Mouse (Mus musculus) neural tube, embryonic 15.5 days (tissue): ENCODE data around the gene Cadps2. TPM values are rescaled to one million over a fixed set of nuclear protein-coding genes. Genes with fewer than 3 reads are reported as not detected.

Experiments
- ATAC-seq: fragments of 200-750 bp; cut with Nextera tagmentation; 2 replicates; pipeline ENCODE4 v1.8.0; 2017; ENCODE audit warnings: mild to moderate bottlenecking, moderate TSS enrichment, moderate library complexity; ENCODE audit not compliant: low FRiP score
- H3K27ac ChIP-seq: fragments of 300-500 bp; sonication (generic); replicated peaks from 2 replicates; pipeline ENCODE4 v1.5.1; 2015; ENCODE audit warnings: mild to moderate bottlenecking, inconsistent platforms
- H3K27me3 ChIP-seq: fragments of 300-500 bp; sonication (generic); replicated peaks from 2 replicates; pipeline ENCODE4 v1.6.1; 2015; ENCODE audit warnings: inconsistent platforms
- H3K36me3 ChIP-seq: fragments of 300-500 bp; sonication (generic); 2 replicates; pipeline ENCODE4 v1.6.1; 2015; ENCODE audit warnings: inconsistent platforms
- H3K4me1 ChIP-seq: fragments of 300-500 bp; sonication (generic); 2 replicates; pipeline ENCODE4 v1.6.1; 2015; ENCODE audit warnings: inconsistent platforms
- H3K4me2 ChIP-seq: fragments of 300-500 bp; sonication (generic); 2 replicates; pipeline ENCODE4 v1.6.1; 2015; ENCODE audit warnings: inconsistent platforms, mild to moderate bottlenecking, moderate library complexity
- H3K4me3 ChIP-seq: fragments of 300-500 bp; sonication (generic); replicated peaks from 2 replicates; pipeline ENCODE4 v1.5.1; 2015; ENCODE audit warnings: mild to moderate bottlenecking, inconsistent platforms
- H3K9ac ChIP-seq: fragments of 300-500 bp; sonication (generic); replicated peaks from 2 replicates; pipeline ENCODE4 v1.6.1; 2015; ENCODE audit warnings: mild to moderate bottlenecking, inconsistent platforms
- H3K9me3 ChIP-seq: fragments of 300-500 bp; sonication (generic); replicated peaks from 2 replicates; pipeline ENCODE4 v1.6.1; 2016; ENCODE audit warnings: inconsistent platforms
- WGBS: fragments of 180-500 bp; shearing (Covaris S2); methylation state at CpG from one replicate; pipeline ENCODE4 v1.1.7; 2015; ENCODE audit warnings: mixed read lengths; 5-methylcytosine and 5-hydroxymethylcytosine counted together
- polyA plus RNA-seq: library from polyadenylated mRNA; unstranded; fragments of >200 nt; fragmentation: Nextera tagmentation; extraction: Ambion mirVana; gene quantifications from 2 replicates; pipeline ENCODE4 v1.2.1, GENCODE M21; 2015

Cadps2 gene
- polyA plus RNA-seq, 1 experiment from 2014 or later, result 10.7 TPM

GRCm38 (mm10) chr6:23837631-23838030, 1.6 kb downstream of the Cadps2 start:
- no peaks in the 10 kb centered on the region for H3K9me3 ChIP-seq
- H3K9ac ChIP-seq, result no peak overlapping the region
- ATAC-seq, result no peak
- peak overlapping the region; percentile 63 for H3K4me3 ChIP-seq
- H3K4me1 ChIP-seq, result peaks cover 17% of the 10 kb centered on the region
- peak overlapping the region; percentile 97 for H3K4me2 ChIP-seq
- no peaks in the 10 kb centered on the region for H3K36me3 ChIP-seq
- 94% methylated on average over 7 of the region's 7 CpGs for WGBS
- H3K27me3 ChIP-seq, result peaks cover 21% of the 10 kb centered on the region
- H3K27ac ChIP-seq, result no peak overlapping the region

- Histone ChIP-seq H3K27me3 (peaks cover 21% of the 10 kb centered on the region), H3K27ac (no peak overlapping the region), H3K4me3 (peak overlapping the region; percentile 63), H3K4me2 (peak overlapping the region; percentile 97), H3K9ac (no peak overlapping the region), H3K4me1 (peaks cover 17% of the 10 kb centered on the region), H3K36me3 (no peaks in the 10 kb centered on the region), H3K9me3 (no peaks in the 10 kb centered on the region)
- no peak for ATAC-seq
- 85% methylated on average over 5 of the region's 5 CpGs for WGBS
Observed at GRCm38 (mm10) chr6:23837127-23837526, 2.1 kb downstream of the Cadps2 start.

GRCm38 (mm10) chr6:23836694-23837093, 2.5 kb downstream of the Cadps2 start:
- no peak overlapping the region for H3K4me3 ChIP-seq
- no peak overlapping the region for H3K27ac ChIP-seq
- no peaks in the 10 kb centered on the region for H3K9me3 ChIP-seq
- peaks cover 17% of the 10 kb centered on the region for H3K4me1 ChIP-seq
- no peak for ATAC-seq
- H3K36me3 ChIP-seq, result no peaks in the 10 kb centered on the region
- no peak overlapping the region for H3K9ac ChIP-seq
- 57% methylated on average over 2 of the region's 2 CpGs for WGBS
- peak overlapping the region; percentile 97 for H3K4me2 ChIP-seq
- peaks cover 19% of the 10 kb centered on the region for H3K27me3 ChIP-seq

- Histone ChIP-seq H3K27ac (no peak overlapping the region), H3K4me1 (peaks cover 17% of the 10 kb centered on the region), H3K36me3 (no peaks in the 10 kb centered on the region), H3K4me2 (no peak overlapping the region), H3K4me3 (no peak overlapping the region), H3K9ac (no peak overlapping the region), H3K27me3 (peaks cover 16% of the 10 kb centered on the region), H3K9me3 (no peaks in the 10 kb centered on the region)
- WGBS, result 89% methylated on average over 4 of the region's 4 CpGs
- ATAC-seq, result no peak
Observed at GRCm38 (mm10) chr6:23835552-23835951, 3.7 kb downstream of the Cadps2 start.

GRCm38 (mm10) chr6:23830741-23831140, 8.5 kb downstream of the Cadps2 start:
- no peak for ATAC-seq
- Histone ChIP-seq H3K36me3 (no peaks in the 10 kb centered on the region), H3K9ac (no peak overlapping the region), H3K4me3 (no peak overlapping the region), H3K27ac (no peak overlapping the region), H3K4me1 (no peaks in the 10 kb centered on the region), H3K27me3 (no peaks in the 10 kb centered on the region), H3K9me3 (no peaks in the 10 kb centered on the region), H3K4me2 (no peak overlapping the region)
- 58% methylated on average over 3 of the region's 3 CpGs for WGBS

DNA sequence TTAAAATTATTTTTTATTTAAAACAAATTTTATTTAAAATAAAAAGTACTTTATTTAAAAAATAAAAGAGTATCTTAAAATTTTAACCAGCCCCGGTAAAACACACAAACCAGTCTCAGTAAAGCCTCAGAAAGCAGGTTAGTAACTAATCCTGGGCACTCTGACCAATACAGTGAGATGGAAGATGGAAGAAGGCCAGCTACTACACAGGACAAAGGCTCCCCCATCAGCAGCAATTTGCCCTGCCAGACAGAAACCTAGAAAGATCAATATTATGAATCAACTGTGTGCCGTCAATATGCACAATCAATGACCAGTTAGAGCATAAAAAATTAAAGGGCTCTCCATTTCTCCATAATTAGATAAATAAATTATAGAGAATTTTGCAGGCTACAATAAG, 9.9 kb downstream of the Cadps2 start:
- Histone ChIP-seq H3K27ac (no peak overlapping the region), H3K9me3 (no peaks in the 10 kb centered on the region), H3K27me3 (no peaks in the 10 kb centered on the region), H3K4me1 (no peaks in the 10 kb centered on the region), H3K4me2 (no peak overlapping the region), H3K9ac (no peak overlapping the region), H3K4me3 (no peak overlapping the region), H3K36me3 (no peaks in the 10 kb centered on the region)
- WGBS, result 91% methylated on average over 2 of the region's 2 CpGs
- no peak for ATAC-seq

DNA sequence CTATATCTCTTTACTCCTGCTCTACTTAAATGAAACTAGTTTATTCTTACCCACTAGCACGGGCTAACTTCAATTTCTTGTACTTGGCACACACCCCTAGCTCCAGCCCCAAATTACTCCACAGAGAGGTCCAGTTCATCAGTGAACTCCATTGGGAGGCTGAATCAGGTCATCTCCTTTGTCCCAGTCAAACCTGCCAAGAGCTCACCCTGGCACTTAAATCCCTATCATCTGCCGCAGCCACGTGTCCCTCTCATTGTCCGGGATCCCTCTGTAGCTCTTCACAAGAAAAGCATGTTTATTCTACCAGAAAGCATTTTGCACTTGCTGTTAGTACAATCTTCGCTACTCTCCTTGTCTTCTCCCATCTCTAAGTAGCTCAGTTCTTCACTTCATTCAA, 17.4 kb downstream of the Cadps2 start:
- no peaks in the 10 kb centered on the region for H3K9me3 ChIP-seq
- WGBS, result 88% methylated on average over 5 of the region's 5 CpGs

DNA sequence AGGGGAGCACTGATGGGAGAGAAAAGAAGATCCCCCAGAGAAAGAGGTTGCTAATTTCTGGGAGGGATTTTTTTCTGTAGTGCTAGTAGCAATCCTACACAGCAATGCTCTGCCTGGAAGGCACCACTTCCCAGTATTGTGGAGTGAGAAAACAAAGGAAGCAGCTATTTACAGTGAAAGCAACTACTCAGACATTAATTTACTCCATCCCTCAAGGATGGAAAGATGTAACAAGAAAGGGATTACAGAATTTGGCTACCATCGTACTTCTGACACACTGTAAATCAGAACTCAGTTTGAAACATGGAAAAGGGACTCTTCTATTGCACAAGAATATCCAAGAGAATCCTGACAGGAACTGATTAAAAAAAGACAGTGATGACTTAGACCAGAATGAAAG, 29.1 kb downstream of the Cadps2 start:
- Histone ChIP-seq H3K9me3 (no peaks in the 10 kb centered on the region), H3K36me3 (no peaks in the 10 kb centered on the region), H3K4me3 (no peak overlapping the region), H3K4me1 (no peaks in the 10 kb centered on the region), H3K4me2 (no peak overlapping the region), H3K27ac (no peak overlapping the region), H3K27me3 (no peaks in the 10 kb centered on the region), H3K9ac (no peak overlapping the region)
- 88% methylated on average over 1 of the region's 1 CpGs for WGBS
- peak; percentile 21; the same call in 1 of the 2 replicates for ATAC-seq

More for the DNA sequence above, 17.4 kb downstream of the Cadps2 start:
- H3K27me3 ChIP-seq, result no peaks in the 10 kb centered on the region
- H3K27ac ChIP-seq, result no peak overlapping the region
- no peak overlapping the region for H3K4me3 ChIP-seq
- no peak overlapping the region for H3K4me2 ChIP-seq
- H3K4me1 ChIP-seq, result no peaks in the 10 kb centered on the region
- H3K9ac ChIP-seq, result no peak overlapping the region
- no peaks in the 10 kb centered on the region for H3K36me3 ChIP-seq
- no peak for ATAC-seq

GRCm38 (mm10) chr6:23809344-23809743, 29.9 kb downstream of the Cadps2 start:
- 60% methylated on average over 6 of the region's 6 CpGs for WGBS
- peak; percentile 28; the same call in 1 of the 2 replicates for ATAC-seq

DNA sequence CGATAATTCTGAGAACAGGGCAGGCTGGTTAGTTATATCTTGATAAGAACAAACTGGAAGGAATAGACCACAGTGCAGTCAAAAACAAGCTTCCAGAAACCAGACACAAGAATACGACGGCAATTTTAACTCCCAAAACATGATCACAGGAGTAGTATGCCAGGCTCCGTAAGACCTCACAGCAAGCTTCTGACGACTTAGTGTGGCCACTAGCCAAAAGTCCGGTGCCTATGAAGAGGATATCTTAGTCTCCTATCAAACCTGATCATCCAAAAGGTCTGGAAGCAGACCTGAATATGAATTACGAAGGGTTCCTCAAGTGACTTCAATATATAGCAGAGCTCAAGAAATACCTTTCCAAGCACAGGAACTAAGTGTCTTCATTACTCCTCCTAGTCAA, 33.9 kb downstream of the Cadps2 start:
- Histone ChIP-seq H3K9ac (no peak overlapping the region), H3K4me3 (no peak overlapping the region), H3K4me2 (no peak overlapping the region), H3K27me3 (no peaks in the 10 kb centered on the region), H3K9me3 (no peaks in the 10 kb centered on the region), H3K36me3 (no peaks in the 10 kb centered on the region), H3K4me1 (no peaks in the 10 kb centered on the region), H3K27ac (no peak overlapping the region)
- no peak for ATAC-seq
- whole genome bisulfite sequencing, result 93% methylated on average over 7 of the region's 7 CpGs

More at GRCm38 (mm10) chr6:23809344-23809743, 29.9 kb downstream of the Cadps2 start:
- Histone ChIP-seq H3K36me3 (no peaks in the 10 kb centered on the region), H3K9me3 (no peaks in the 10 kb centered on the region), H3K4me3 (no peak overlapping the region), H3K27ac (no peak overlapping the region), H3K4me1 (no peaks in the 10 kb centered on the region), H3K4me2 (no peak overlapping the region), H3K27me3 (no peaks in the 10 kb centered on the region), H3K9ac (no peak overlapping the region)

DNA sequence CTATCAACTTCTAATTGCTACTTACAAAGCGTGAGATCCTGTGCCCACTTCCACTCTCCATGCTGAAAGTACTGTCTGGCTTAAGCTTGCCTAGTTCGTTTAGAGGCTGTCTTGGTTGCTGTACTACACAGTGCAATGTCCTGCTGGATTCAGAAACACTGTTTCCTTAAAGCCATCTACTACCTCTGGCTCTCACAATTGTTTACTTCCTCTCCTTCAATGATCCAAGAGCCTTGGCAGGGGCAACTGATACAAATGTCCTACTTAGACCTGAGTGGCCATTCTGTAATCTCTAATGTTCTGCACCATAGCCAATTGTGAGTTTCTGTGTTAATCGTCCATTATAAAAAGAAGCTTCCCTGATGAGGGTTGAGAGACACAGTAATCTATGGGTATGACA, 47.4 kb downstream of the Cadps2 start:
- Histone ChIP-seq H3K27me3 (no peaks in the 10 kb centered on the region), H3K9ac (no peak overlapping the region), H3K36me3 (no peaks in the 10 kb centered on the region), H3K9me3 (no peaks in the 10 kb centered on the region), H3K27ac (no peak overlapping the region), H3K4me3 (no peak overlapping the region), H3K4me2 (no peak overlapping the region), H3K4me1 (no peaks in the 10 kb centered on the region)
- no peak for ATAC-seq
- WGBS, result 85% methylated on average over 3 of the region's 3 CpGs

DNA sequence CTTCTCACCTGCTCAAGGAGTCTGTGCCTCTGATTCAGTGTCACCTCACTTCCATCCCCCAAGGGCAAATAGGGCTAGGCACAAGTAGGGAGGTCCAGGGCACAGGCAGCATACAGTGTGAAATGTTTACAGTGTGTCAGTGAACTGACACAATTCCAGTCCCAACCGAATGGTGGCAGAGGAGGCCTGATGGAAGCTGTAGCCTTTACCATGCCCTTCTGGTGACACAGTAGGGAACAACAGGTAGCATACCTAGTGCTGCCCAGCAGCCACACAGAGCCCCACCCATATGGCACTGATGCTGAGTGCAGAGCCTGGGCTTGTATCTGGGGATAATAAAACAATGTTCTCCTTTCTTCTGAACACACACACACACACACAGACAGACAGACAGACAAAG, 61.6 kb downstream of the Cadps2 start:
- Histone ChIP-seq H3K4me1 (no peaks in the 10 kb centered on the region), H3K27ac (no peak overlapping the region), H3K27me3 (no peaks in the 10 kb centered on the region), H3K9ac (no peak overlapping the region), H3K36me3 (no peaks in the 10 kb centered on the region), H3K4me3 (no peak overlapping the region), H3K9me3 (no peaks in the 10 kb centered on the region), H3K4me2 (no peak overlapping the region)
- 62% methylated on average over 1 of the region's 1 CpGs for WGBS
- no peak for ATAC-seq

DNA sequence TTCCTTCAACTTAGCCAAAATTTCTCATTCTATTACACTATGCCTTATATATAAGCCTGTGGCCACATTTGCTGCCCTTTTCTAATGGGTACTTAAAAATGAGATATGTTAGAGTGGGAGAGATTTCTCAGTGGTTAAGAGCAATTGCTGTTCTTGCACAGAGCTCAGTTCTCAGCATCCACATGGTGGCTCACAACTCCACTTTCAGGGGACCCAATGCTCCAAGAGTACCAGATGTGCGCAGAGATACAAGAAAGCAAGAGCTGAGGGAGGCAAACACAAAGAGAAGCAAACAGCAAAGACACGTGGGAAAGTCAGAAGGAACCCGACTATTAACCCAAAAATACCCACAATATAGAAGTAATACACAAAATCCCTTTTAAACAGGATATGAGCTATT, 77.0 kb downstream of the Cadps2 start:
- no peaks in the 10 kb centered on the region for H3K27me3 ChIP-seq
- ATAC-seq, result no peak
- H3K9me3 ChIP-seq, result no peaks in the 10 kb centered on the region
- H3K9ac ChIP-seq, result no peak overlapping the region
- H3K36me3 ChIP-seq, result no peaks in the 10 kb centered on the region
- no peak overlapping the region for H3K4me3 ChIP-seq
- no peaks in the 10 kb centered on the region for H3K4me1 ChIP-seq
- H3K4me2 ChIP-seq, result no peak overlapping the region
- 60% methylated on average over 3 of the region's 3 CpGs for WGBS
- H3K27ac ChIP-seq, result no peak overlapping the region
